Mouse (Mus musculus) heart, embryonic 15.5 days (tissue): ENCODE results near the gene Gm49361. TPM values are rescaled to one million over a fixed set of nuclear protein-coding genes. Genes with fewer than 3 reads are reported as not detected.

Experiments
- ATAC-seq: fragments of 200-750 bp; cut with Nextera tagmentation; replicated peaks from 2 replicates; pipeline ENCODE4 v1.8.0; 2017; ENCODE audit warnings: low read depth, moderate TSS enrichment; ENCODE audit not compliant: insufficient number of reproducible peaks, insufficient read depth, low FRiP score
- H3K27ac ChIP-seq: fragments of 300-500 bp; sonication (generic); 2 replicates; pipeline ENCODE4 v1.5.1; 2015; ENCODE audit warnings: mild to moderate bottlenecking, inconsistent platforms
- H3K27me3 ChIP-seq: fragments of 300-500 bp; sonication (generic); 2 replicates; pipeline ENCODE4 v1.6.1; 2015; ENCODE audit warnings: inconsistent platforms
- H3K36me3 ChIP-seq: fragments of 300-500 bp; sonication (generic); 2 replicates; pipeline ENCODE4 v1.6.1; 2015; ENCODE audit warnings: mild to moderate bottlenecking, inconsistent platforms
- H3K4me1 ChIP-seq: fragments of 300-500 bp; sonication (generic); replicated peaks from 2 replicates; pipeline ENCODE4 v1.6.1; 2015; ENCODE audit warnings: inconsistent platforms
- H3K4me2 ChIP-seq: fragments of 300-500 bp; sonication (generic); 2 replicates; pipeline ENCODE4 v1.6.1; 2015; ENCODE audit warnings: inconsistent platforms, mild to moderate bottlenecking, moderate library complexity
- H3K4me3 ChIP-seq: fragments of 300-500 bp; sonication (generic); 2 replicates; pipeline ENCODE4 v1.5.1; 2015; ENCODE audit warnings: mild to moderate bottlenecking, inconsistent platforms
- H3K9ac ChIP-seq: fragments of 300-500 bp; sonication (generic); 2 replicates; pipeline ENCODE4 v1.6.1; 2015; ENCODE audit warnings: mild to moderate bottlenecking, inconsistent platforms
- H3K9me3 ChIP-seq: fragments of 300-500 bp; sonication (generic); replicated peaks from 2 replicates; pipeline ENCODE4 v1.6.1; 2016; ENCODE audit warnings: inconsistent platforms
- WGBS: fragments of 180-500 bp; shearing (Covaris S2); methylation state at CpG from one replicate; pipeline ENCODE4 v1.1.7; 2015; ENCODE audit warnings: mixed read lengths; 5-methylcytosine and 5-hydroxymethylcytosine counted together
- polyA plus RNA-seq: library from polyadenylated mRNA; unstranded; fragments of >200 nt; fragmentation: Nextera tagmentation; extraction: Ambion mirVana; gene quantifications from 2 replicates; pipeline ENCODE4 v1.2.1, GENCODE M21; 2015

Gene Gm49361
- polyA plus RNA-seq: not detected in 2 replicates

DNA sequence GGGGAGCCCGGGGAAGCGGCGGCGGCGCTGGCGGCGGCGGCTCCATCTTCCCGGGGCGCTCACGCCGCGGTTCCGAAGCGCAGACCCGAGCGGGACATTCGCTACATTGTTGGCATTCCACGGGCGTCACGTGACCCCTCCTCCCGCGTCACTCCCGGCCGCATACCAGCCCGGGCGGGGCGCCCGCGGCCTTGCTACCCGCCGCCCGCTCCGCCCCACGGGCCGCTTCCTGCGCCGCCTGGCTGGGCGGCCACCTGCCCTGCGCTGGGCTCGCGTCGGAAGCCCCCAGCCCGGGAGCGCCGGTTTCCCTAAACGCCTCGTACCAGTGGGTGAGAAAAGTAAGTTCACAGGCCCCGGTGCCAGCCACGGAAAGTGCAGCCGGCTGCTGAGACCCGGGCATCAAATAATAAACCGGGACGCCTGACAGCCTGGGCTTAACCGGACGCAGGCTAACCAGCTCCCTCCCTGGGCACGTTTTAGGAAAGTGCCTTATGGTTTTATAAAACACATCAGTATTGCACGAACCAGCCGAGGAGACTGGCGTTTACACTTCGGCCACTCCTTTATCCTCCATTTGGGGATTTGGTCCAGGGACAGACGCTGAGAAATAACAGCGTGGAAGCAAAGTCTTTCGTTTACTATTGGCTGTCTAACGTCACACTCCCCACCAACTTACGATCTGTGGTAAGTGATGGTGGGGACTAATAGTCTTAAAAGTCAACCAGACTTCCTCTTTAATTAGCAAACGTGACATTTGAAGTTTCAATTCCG, at the start of gene Gm49361:
Gene Gm49361, minus strand, starts transcription at position 103 of the 771 bp plus-strand sequence.
- H3K4me3 ChIP-seq: peak within 1 kb of the TSS; percentile 90
- H3K36me3 ChIP-seq: no peaks in the 10 kb centered on the region
- no peaks in the 10 kb centered on the region for H3K9me3 ChIP-seq
- H3K27ac ChIP-seq: peak within 1 kb of the TSS; percentile 96
- H3K27me3 ChIP-seq: no peaks in the 10 kb centered on the region
- peak within 1 kb of the TSS; percentile 93 for H3K9ac ChIP-seq
- peak within 1 kb of the TSS; percentile 74 for H3K4me2 ChIP-seq
- H3K4me1 ChIP-seq: peaks cover 31% of the 10 kb centered on the region
- ATAC-seq: peak; percentile 88
- WGBS: under 1% methylated on average over 66 of the region's 68 CpGs

DNA sequence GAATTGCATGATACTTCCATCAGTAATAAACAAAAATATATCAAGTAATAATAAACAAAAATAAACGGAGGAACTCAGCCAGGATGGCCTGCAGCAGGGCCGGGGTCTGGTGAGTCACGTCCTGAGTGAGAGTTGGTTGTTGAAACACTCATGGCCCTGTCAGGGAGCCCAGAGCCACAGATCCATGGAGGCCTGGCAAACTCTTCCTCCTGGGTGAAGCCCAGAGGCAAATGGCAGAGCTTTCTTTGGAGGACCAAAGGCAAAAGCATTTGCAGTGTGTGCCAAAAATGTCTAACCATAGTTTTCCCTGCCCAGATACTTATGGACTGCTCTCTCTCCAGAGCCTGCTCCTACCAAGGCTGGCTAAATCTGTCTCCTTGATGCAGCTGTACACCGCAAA, 45.3 kb upstream of the Gm49361 start:
- H3K4me1 ChIP-seq: no peaks in the 10 kb centered on the region
- no peak overlapping the region for H3K27ac ChIP-seq
- ATAC-seq: no peak
- H3K9ac ChIP-seq: no peak overlapping the region
- no peak overlapping the region for H3K4me2 ChIP-seq
- H3K27me3 ChIP-seq: no peaks in the 10 kb centered on the region
- no peaks in the 10 kb centered on the region for H3K36me3 ChIP-seq
- no peak overlapping the region for H3K4me3 ChIP-seq
- H3K9me3 ChIP-seq: no peaks in the 10 kb centered on the region
- 68% methylated on average over 4 of the region's 4 CpGs for WGBS

DNA sequence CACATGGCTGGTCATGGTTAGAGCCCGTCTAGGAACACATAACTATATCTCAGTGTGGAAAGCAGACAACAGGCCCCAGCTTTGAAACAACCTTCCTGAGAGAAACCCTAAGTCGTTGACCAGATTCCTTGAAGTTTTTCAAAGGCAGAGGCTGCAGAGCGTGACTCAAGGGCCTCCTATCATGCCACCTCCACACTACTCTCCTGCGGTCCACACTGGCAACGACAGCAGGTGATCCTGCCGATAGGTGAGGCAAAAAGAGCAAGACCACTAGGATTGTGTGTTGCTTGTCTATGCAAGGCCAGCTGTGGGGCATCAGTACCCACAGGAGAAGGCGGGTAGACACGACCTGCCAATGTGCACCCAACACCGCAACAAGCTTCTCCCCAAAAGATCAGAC, 43.9 kb upstream of the Gm49361 start:
- H3K27ac ChIP-seq: no peak overlapping the region
- no peaks in the 10 kb centered on the region for H3K4me1 ChIP-seq
- WGBS: 88% methylated on average over 9 of the region's 9 CpGs
- ATAC-seq: no peak
- H3K27me3 ChIP-seq: no peaks in the 10 kb centered on the region
- H3K4me2 ChIP-seq: no peak overlapping the region
- H3K36me3 ChIP-seq: no peaks in the 10 kb centered on the region
- H3K4me3 ChIP-seq: no peak overlapping the region
- H3K9me3 ChIP-seq: no peaks in the 10 kb centered on the region
- no peak overlapping the region for H3K9ac ChIP-seq

DNA sequence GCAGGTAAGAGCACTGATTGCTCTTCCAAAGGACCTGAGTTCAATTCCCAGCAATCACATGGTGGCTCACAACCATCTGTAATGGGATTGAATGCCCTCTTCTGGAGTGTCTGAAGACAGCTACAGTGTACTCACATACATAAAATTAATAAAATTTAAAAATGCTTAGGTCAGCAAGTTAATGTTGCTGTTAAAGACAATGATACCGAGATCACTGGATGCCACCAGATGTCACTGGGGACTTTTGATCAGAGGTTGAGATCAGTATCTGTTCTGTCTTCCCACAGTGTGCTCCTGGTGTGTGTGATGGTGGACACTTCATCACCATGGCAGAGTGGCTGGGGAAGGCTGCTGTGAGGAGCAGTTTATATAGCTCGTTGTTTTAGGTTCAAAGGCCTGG, 43.4 kb upstream of the Gm49361 start:
- ATAC-seq: no peak
- Histone ChIP-seq H3K9me3 (no peaks in the 10 kb centered on the region), H3K4me3 (no peak overlapping the region), H3K27ac (no peak overlapping the region), H3K27me3 (no peaks in the 10 kb centered on the region), H3K4me1 (no peaks in the 10 kb centered on the region), H3K9ac (no peak overlapping the region), H3K36me3 (no peaks in the 10 kb centered on the region), H3K4me2 (no peak overlapping the region)
- 72% methylated on average over 2 of the region's 2 CpGs for WGBS

DNA sequence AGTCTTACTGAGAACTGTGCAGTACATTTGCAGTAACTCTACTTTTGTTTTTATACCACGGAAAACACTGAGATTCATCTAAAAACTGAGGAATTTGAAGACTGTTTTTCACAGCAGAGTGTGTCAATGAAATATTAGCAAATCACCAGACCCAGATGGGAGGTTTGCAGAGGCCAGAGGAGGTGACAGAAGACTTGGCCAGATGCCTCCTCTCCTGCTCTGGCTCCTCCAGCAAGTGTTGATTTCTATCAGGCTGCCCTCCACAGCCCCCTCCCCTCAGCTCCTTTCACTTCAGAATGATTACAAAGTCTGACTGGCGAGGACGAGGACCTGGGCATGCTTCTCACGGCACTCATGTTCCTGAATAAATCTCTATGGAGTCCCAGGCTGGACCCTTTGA, 41.5 kb upstream of the Gm49361 start:
- H3K9me3 ChIP-seq: no peaks in the 10 kb centered on the region
- no peaks in the 10 kb centered on the region for H3K27me3 ChIP-seq
- ATAC-seq: no peak
- WGBS: 41% methylated on average over 4 of the region's 4 CpGs
- H3K36me3 ChIP-seq: no peaks in the 10 kb centered on the region
- H3K4me1 ChIP-seq: no peaks in the 10 kb centered on the region
- H3K9ac ChIP-seq: no peak overlapping the region
- no peak overlapping the region for H3K27ac ChIP-seq
- no peak overlapping the region for H3K4me2 ChIP-seq
- H3K4me3 ChIP-seq: no peak overlapping the region

DNA sequence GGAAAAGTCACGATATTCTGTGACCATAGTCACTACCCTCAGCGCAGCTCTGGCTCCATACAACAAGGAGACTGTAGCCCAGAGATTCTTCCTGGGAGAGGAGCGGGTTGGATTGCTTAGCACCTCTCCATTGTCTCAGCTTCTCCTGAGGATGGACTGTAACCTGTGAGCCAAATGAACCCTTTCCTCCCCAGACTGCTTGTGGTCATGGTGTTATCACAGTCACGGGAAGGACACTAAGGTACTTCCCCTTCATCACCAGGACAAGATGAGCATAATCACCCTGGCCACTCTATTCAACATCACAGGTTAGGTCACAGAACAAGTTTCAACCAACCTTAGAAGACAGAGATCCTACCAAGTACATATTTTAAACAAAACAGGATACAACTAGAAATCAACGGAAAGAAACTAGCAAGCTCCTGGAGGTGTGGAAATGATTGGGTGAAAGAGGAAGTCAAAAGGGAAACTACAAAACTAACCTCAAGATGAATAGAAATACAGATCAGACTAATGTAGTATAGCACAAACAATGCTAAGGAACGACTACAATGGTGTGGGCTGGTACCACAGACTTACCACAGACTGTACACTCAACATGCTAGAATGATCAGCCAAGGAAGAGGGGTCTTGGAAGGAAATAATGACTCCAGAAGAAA, 26.4 kb upstream of the Gm49361 start:
- Histone ChIP-seq H3K27ac (no peak overlapping the region), H3K9ac (no peak overlapping the region), H3K9me3 (no peaks in the 10 kb centered on the region), H3K27me3 (no peaks in the 10 kb centered on the region), H3K4me1 (no peaks in the 10 kb centered on the region), H3K36me3 (no peaks in the 10 kb centered on the region), H3K4me2 (no peak overlapping the region), H3K4me3 (no peak overlapping the region)
- 74% methylated on average over 6 of the region's 6 CpGs for WGBS
- ATAC-seq: no peak

DNA sequence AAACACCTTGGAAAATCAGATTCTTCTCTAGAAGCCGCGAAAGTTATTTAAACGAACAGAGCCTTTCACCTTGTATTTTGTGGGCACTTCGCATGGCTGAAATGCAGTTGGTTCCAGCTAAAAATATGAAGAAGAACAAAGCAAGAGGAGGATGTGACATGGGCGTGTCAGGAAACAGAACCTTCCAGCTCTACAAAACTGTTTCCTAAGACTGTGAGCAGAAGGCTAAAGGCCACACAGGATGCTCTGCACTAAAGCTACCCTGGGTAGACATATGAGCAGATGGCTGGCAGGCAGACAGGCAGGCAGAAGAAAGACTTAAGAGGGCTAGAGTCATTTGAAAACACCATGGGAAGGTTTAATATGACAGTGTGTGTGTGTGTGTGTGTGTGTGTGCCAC, 23.2 kb upstream of the Gm49361 start:
- 89% methylated on average over 5 of the region's 5 CpGs for WGBS

DNA sequence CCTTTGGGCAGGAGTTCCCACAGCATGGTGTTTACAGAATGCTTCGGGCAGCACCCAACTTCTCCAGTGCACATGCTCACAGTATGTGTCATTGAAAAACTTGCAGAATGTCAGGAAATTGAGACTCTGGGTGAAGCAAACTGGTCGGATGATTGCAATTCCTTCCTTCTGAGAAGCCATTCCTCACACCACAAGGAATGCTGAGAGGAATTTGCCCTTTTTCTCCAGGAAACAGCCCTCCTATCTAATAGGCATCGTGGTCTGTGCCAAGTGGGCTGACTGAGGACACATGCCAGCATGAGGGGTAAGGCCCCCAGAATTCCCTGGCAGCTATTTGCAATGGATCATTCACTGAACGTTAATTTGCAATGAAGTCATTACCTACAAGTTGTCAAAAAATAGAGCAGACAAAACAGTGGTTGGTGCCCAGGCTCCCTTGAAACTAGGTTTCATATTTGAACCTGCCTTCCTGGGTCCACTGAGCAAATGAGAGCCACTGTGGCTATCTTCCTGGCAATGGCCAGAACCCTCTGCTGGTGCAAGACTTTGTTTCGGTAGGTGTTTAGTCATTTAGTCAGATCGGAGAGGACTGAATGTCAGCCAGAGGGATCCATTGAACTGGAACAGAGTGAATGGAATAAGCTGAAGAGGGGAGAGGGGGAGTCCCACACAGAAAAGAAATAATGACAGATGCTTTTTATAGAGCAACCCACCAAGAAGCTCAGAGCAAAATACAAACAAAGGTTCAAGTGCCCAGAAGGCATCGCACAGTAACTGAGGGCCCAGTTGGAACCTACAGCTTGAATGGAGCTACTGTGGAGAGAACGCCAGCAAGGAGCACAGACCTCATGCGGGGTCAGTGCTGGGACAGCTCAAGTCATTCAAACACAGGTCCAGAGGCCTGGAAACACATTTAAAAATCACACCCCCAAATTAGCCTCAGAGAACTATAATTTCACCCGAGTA, 14.8 kb upstream of the Gm49361 start:
- ATAC-seq: no peak
- Histone ChIP-seq H3K27me3 (no peaks in the 10 kb centered on the region), H3K36me3 (no peaks in the 10 kb centered on the region), H3K9me3 (no peaks in the 10 kb centered on the region), H3K9ac (no peak overlapping the region), H3K4me2 (no peak overlapping the region), H3K4me1 (0 out of 2 replicates have a peak, but pooled peaks cover 5% of the 10 kb centered on the region), H3K4me3 (no peak overlapping the region), H3K27ac (peak overlapping the region; percentile 25; the same call in 1 of the 2 replicates)
- 63% methylated on average over 10 of the region's 10 CpGs for WGBS

More for the DNA sequence above, 23.2 kb upstream of the Gm49361 start:
- Histone ChIP-seq H3K4me2 (no peak overlapping the region), H3K9ac (no peak overlapping the region), H3K27me3 (no peaks in the 10 kb centered on the region), H3K4me3 (no peak overlapping the region), H3K27ac (no peak overlapping the region), H3K9me3 (no peaks in the 10 kb centered on the region), H3K4me1 (no peaks in the 10 kb centered on the region), H3K36me3 (no peaks in the 10 kb centered on the region)
- no peak for ATAC-seq

DNA sequence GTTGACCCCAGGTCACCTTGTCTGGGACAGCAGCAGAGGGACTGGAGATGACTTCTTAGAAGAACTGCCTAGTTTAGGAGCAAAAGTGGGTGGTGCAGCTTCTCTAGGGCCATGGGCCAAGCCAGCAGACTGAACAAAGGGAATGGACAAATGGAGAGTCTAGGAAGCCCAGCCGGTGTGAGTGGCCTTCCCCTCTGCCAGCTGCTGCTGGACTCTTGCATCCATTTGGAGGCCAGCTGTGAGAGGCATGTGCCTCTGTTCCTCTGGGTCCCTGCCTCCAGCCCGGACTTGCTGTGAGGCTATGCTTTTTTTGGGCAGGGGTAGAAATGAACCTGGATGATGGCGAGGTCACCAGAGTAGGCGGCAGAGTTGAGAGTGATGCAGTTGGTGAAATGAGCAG, 12.3 kb upstream of the Gm49361 start, which contains the start of gene Lats2:
Gene Lats2, minus strand, starts transcription at position 152 of the 400 bp plus-strand sequence.
- 71% methylated on average over 4 of the region's 4 CpGs for WGBS

DNA sequence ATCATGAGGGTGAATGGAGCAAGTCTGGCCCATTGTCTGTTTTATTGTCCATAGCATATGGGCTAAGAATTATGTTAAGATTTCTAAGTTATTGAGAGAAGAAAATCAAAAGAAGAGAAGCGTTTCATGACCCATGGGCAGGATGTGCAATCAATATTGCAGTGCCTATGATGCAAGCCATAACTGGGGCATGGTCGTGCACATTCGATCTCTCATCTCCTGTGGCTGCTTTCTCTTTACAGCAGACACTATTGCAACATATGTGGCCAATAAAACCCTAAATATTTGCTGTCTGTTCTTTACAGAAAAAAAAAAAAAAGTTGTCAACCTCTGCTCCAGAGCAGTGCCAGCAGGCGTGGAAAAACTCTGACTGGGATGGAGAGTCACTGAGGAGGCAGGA, 10.2 kb upstream of the Gm49361 start:
- 88% methylated on average over 4 of the region's 4 CpGs for WGBS
- no peak overlapping the region for H3K4me2 ChIP-seq
- H3K36me3 ChIP-seq: no peaks in the 10 kb centered on the region
- no peaks in the 10 kb centered on the region for H3K27me3 ChIP-seq
- H3K4me1 ChIP-seq: peaks cover 23% of the 10 kb centered on the region
- no peak overlapping the region for H3K27ac ChIP-seq
- H3K9ac ChIP-seq: no peak overlapping the region
- no peaks in the 10 kb centered on the region for H3K9me3 ChIP-seq
- no peak for ATAC-seq
- H3K4me3 ChIP-seq: no peak overlapping the region

More for the DNA sequence above, 12.3 kb upstream of the Gm49361 start, which contains the start of gene Lats2:
- Histone ChIP-seq H3K27ac (no peak within 1 kb of the TSS), H3K27me3 (no peaks in the 10 kb centered on the region), H3K4me1 (peaks cover 14% of the 10 kb centered on the region), H3K4me2 (no peak within 1 kb of the TSS), H3K9ac (no peak within 1 kb of the TSS), H3K36me3 (no peaks in the 10 kb centered on the region), H3K4me3 (no peak within 1 kb of the TSS), H3K9me3 (no peaks in the 10 kb centered on the region)
- no peak for ATAC-seq

DNA sequence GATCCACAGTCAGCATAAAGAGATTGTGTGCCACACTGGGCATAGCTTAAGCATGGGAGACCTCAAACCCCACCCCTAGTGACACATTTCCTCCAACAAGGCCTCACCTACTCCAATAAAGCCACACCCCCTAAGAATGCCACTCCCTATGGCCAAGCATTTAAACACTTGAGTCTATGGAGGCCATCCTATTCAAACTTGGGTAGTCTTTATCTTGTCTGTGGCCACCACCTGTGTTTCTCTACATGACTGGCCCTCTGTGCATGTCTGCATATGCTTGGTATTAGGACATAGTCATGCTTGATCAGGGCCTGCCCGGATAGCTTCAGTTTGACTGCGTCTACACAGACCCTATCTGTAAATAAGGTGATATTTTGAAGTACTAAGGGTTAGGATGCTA, 9.8 kb upstream of the Gm49361 start:
- 89% methylated on average over 2 of the region's 2 CpGs for WGBS
- no peaks in the 10 kb centered on the region for H3K36me3 ChIP-seq

More for the DNA sequence above, 9.8 kb upstream of the Gm49361 start:
- no peak overlapping the region for H3K4me2 ChIP-seq
- H3K9ac ChIP-seq: no peak overlapping the region
- H3K9me3 ChIP-seq: no peaks in the 10 kb centered on the region
- no peak overlapping the region for H3K4me3 ChIP-seq
- H3K4me1 ChIP-seq: peaks cover 23% of the 10 kb centered on the region
- H3K27ac ChIP-seq: no peak overlapping the region
- ATAC-seq: no peak
- no peaks in the 10 kb centered on the region for H3K27me3 ChIP-seq
